Mouse (Mus musculus): Measurements from ENCODE around the gene Tm9sf1.

DNA sequence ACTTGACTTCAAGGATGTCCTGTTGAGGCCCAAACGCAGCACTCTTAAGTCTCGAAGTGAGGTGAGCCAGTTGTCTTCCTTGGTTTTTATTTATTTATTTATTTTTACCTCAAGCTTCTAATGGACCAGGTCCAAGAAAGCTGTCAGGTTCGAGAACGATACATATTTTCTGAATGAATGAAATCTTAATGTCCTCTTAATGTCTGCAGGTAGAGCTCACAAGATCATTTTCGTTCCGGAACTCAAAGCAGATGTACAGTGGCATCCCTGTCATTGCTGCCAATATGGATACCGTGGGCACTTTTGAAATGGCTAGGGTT, 29.1 kb upstream of the Tm9sf1 start:
- TF ChIP-seq CTCF (IDR thresholded peaks at IDR 0.05; ENCODE audit: control insufficient read depth, insufficient read depth, low read length) (no peak), POLR2A (IDR thresholded peaks at IDR 0.05; ENCODE audit: borderline replicate concordance, control insufficient read depth, low read depth, low read length) (no peak)
